Mouse (Mus musculus) thymus, adult 2 months (tissue): ENCODE data around the gene Gm20388. TPM values are rescaled to one million over a fixed set of nuclear protein-coding genes. Genes with fewer than 3 reads are reported as not detected.

ENCODE experiments used
- DNase-seq: peaks from one replicate; pipeline ENCODE4 v3.0.0; 2021
- H3K27ac ChIP-seq: fragments of 200-500 bp; 2 replicates; pipeline ENCODE4 v1.5.1; 2012; ENCODE audit warnings: low read length, control low read depth; ENCODE audit not compliant: control insufficient read depth, insufficient read depth
- H3K27me3 ChIP-seq: fragments of 200-500 bp; 2 replicates; pipeline ENCODE4 v1.6.1; 2012; ENCODE audit warnings: mild to moderate bottlenecking, low read length, moderate library complexity, mixed read lengths; ENCODE audit not compliant: control insufficient read depth, insufficient read depth
- H3K36me3 ChIP-seq: fragments of 200-500 bp; 2 replicates; pipeline ENCODE4 v1.6.1; 2012; ENCODE audit warnings: mild to moderate bottlenecking, low read length, moderate library complexity; ENCODE audit not compliant: control insufficient read depth, insufficient read depth
- H3K4me1 ChIP-seq: fragments of 200-500 bp; replicated peaks from 2 replicates; pipeline ENCODE4 v1.6.1; 2012; ENCODE audit warnings: low read length; ENCODE audit not compliant: control insufficient read depth, insufficient read depth
- H3K4me3 ChIP-seq: fragments of 200-500 bp; 2 replicates; pipeline ENCODE4 v1.5.1; 2012; ENCODE audit warnings: mild to moderate bottlenecking, low read length, control low read depth, moderate library complexity; ENCODE audit not compliant: control insufficient read depth, insufficient read depth
- CTCF ChIP-seq: fragments of 200-500 bp; IDR thresholded peaks from 2 replicates; pipeline ENCODE4 v1.5.1; 2012; ENCODE audit warnings: mild to moderate bottlenecking, control low read depth, low read length, moderate library complexity, borderline replicate concordance; ENCODE audit not compliant: control insufficient read depth, poor library complexity, insufficient read depth; ENCODE audit errors: extremely low read depth
- POLR2A ChIP-seq: fragments of 200-500 bp; IDR thresholded peaks from 2 replicates; pipeline ENCODE4 v1.6.1; 2012; ENCODE audit warnings: mild to moderate bottlenecking, low read length, control low read depth, moderate library complexity; ENCODE audit not compliant: control insufficient read depth, poor library complexity, insufficient read depth; ENCODE audit errors: extremely low read depth
- WGBS: fragments of 180-500 bp; shearing (Covaris S2); methylation state at CpG from one replicate; pipeline ENCODE4 v1.1.7; 2018; 5-methylcytosine and 5-hydroxymethylcytosine counted together
- polyA plus RNA-seq: library from polyadenylated mRNA; depleted of rRNA; stranded (reverse); fragments of >200 nt; gene quantifications from 2 replicates; pipeline ENCODE4 v1.2.3, GENCODE M21; 2012

The Gm20388 gene
- polyA plus RNA-seq, 1 experiment = 103 TPM

DNA sequence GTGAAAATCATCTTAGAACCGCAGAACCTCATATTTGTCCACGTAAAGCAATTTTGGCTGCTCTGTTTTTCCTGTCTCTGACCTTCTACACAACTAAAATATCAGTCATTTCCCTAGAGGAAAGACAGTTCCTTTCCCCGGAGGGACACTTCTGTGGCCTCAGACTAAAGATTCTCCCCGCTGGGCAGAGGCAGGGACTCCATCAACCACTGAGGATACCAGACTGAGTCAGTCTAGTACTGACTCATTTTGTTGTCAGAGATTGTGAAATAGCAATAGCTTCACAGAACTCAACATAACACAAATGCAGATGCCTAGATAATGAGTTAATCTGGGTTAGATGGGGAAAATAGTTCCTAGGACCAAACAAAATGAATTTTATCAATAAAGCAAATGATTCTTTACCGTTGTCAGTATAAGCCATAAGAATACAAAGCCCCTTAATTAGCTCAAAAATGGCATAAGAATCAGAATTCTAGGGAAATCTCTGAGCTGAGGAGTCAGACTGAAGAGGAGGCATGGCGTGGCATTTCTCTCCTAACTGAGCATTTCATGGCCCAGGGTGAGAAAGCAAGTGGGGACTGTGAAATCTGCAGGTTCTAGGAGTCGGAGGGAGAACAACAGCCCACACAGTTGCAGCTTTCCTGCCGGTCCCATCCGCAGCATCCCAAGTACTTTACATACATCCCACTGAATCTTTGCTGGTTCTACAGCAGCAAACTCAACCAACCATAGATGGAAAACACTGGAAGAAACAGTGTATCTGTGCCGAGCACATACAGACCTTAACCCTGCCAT is 3781.7 kb downstream of the Gm20388 start:
- H3K27me3 ChIP-seq = no peaks in the 10 kb centered on the region
- WGBS = 88% methylated on average over 10 of the region's 10 CpGs
- H3K36me3 ChIP-seq = no peaks in the 10 kb centered on the region
- DNase-seq = no peak
- no peak overlapping the region for H3K27ac ChIP-seq
- no peaks in the 10 kb centered on the region for H3K4me1 ChIP-seq
- no peak overlapping the region for H3K4me3 ChIP-seq
- TF ChIP-seq CTCF (no peak), POLR2A (no peak)

DNA sequence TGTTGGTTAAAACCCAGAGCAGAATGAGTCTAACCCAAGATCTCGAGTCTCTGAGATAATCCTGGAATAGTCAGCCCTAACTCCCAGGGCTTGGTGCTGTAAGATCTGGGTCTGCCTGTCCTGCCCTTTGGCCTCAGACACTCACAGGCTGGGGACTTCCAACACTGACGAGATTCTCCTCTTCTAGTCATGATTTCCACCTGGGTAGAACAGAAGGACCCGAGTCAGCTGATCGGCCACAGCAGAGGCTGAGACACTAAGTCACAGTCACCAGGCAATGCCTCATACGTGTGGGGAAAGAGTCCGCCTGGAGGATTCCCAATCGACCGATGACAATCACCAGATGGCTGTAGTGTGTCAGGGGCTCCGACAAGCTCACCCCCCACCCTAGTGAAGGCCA is 3785.5 kb downstream of the Gm20388 start:
- Histone ChIP-seq H3K4me1 (no peaks in the 10 kb centered on the region), H3K36me3 (no peaks in the 10 kb centered on the region), H3K27me3 (no peaks in the 10 kb centered on the region), H3K27ac (no peak overlapping the region), H3K4me3 (no peak overlapping the region)
- DNase-seq = no peak
- WGBS = 81% methylated on average over 9 of the region's 9 CpGs
- no peak for TF ChIP-seq CTCF
- no peak for TF ChIP-seq POLR2A

DNA sequence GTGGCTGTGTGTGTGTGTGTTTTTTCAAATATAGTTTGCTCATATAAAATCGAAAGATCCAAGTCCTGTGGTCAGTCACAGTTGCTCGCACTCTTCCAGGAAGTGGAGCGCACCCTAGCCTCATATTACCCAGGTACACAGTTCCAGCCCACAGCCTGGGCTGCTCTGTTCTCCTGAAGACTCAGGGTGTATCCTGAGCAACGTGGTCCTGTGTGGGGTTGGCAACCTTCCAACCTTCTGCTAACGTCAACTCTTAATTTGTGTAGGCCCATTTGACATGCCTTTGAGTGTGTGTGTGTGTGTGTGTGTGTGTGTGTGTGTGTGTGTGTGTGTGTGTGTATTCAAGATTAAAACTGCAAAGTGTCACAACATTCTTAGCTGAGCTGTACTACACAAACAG is 3786.7 kb downstream of the Gm20388 start:
- WGBS = 25% methylated on average over 5 of the region's 5 CpGs
- no peaks in the 10 kb centered on the region for H3K4me1 ChIP-seq
- DNase-seq = no peak
- H3K4me3 ChIP-seq = no peak overlapping the region
- H3K27ac ChIP-seq = no peak overlapping the region
- TF ChIP-seq POLR2A = no peak
- no peaks in the 10 kb centered on the region for H3K36me3 ChIP-seq
- no peaks in the 10 kb centered on the region for H3K27me3 ChIP-seq

DNA sequence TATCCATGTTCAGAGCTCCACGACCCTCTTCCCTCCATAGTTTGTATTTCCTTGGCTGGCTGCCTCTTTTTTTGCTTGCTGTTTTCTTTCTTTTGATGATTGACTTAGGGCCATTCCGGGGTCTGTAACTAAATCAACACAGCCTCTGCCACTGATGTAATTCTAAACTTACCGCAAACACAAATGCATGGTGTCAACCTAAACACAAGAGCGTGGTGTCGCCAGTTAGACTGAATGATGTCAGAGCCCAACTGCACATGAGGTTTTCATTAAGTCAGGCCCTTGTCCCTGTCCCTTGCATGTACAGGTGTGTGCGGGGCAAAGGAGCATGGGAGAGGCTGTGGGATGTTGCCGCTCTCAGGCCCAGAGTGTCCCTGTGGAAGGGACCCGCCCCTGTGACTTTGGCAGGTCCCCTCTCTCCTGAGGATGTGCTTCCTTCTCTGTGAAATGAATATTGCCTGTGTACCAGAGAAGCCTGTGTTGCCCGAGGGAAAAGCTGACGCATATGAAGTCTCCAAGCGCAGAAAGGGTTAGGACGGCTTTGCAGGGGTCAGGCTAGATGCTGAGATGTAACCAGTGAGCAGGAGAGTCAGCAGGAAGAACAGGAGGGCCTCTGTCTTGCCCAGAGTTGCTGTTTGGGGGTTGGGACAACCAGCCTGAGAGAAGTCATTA is 3789.9 kb downstream of the Gm20388 start:
- Histone ChIP-seq H3K27me3 (no peaks in the 10 kb centered on the region), H3K36me3 (no peaks in the 10 kb centered on the region), H3K4me3 (no peak overlapping the region), H3K27ac (no peak overlapping the region), H3K4me1 (no peaks in the 10 kb centered on the region)
- no peak for DNase-seq
- no peak for TF ChIP-seq CTCF
- no peak for TF ChIP-seq POLR2A
- 87% methylated on average over 12 of the region's 12 CpGs for WGBS

DNA sequence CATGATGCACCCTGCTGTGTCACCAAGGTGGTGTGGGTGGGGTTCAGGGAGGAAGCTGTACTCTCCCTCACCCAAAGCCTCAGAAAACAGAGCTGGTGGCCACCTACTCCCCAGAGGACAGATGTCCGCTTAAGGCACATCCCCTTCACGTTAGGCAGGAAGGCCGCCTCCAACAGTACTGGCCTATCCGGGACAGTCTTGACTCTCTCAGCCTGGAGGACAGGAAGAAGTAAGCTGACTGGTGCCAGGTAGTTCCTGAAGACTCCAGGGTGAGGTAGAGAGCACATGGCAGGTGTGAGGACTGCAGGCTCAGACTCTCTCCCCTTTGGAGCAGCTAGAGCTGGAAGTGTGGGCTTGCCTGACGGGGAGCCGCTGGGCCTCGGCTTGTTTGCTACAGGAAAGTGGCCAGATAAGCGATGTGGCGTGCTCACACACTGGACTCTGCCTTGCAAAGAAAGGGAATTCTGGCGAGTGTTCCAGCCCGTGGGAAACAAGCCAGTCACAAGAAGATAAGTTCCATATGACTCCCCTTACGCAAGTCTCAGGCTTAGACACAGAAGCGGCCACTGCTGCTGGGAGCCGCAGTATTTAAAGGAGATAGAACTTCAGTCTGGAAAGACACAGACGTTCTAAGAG is 3791.4 kb downstream of the Gm20388 start:
- TF ChIP-seq POLR2A (no peak), CTCF (no peak)
- WGBS = 87% methylated on average over 15 of the region's 15 CpGs

DNA sequence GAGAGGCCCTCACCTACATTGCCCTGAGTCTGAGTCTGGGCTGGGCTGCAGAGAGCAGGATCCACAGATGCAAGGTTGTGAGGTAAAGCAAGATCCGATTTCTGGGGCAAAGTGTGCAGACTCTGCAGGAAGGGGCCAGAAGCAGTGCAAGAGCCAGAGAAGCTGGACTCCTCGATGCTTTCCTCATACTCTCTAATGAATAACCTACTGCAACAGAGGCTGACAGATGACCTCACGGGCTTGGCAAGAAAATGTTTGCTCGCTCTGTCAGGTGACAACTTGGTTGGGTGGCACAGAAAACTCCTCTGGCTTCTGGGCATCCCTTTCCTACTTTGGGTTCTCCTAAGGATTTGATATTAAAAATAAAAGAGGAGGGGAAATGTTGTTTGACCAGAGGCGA is 3794.7 kb downstream of the Gm20388 start:
- no peak for TF ChIP-seq CTCF
- no peak for TF ChIP-seq POLR2A
- Histone ChIP-seq H3K27me3 (no peaks in the 10 kb centered on the region), H3K4me3 (no peak overlapping the region), H3K27ac (no peak overlapping the region), H3K36me3 (no peaks in the 10 kb centered on the region), H3K4me1 (no peaks in the 10 kb centered on the region)
- no peak for DNase-seq
- WGBS = 72% methylated on average over 5 of the region's 5 CpGs

More for the DNA sequence above, 3791.4 kb downstream of the Gm20388 start:
- H3K36me3 ChIP-seq = no peaks in the 10 kb centered on the region
- H3K4me1 ChIP-seq = no peaks in the 10 kb centered on the region
- no peak overlapping the region for H3K27ac ChIP-seq
- DNase-seq = no peak
- no peaks in the 10 kb centered on the region for H3K27me3 ChIP-seq
- no peak overlapping the region for H3K4me3 ChIP-seq

DNA sequence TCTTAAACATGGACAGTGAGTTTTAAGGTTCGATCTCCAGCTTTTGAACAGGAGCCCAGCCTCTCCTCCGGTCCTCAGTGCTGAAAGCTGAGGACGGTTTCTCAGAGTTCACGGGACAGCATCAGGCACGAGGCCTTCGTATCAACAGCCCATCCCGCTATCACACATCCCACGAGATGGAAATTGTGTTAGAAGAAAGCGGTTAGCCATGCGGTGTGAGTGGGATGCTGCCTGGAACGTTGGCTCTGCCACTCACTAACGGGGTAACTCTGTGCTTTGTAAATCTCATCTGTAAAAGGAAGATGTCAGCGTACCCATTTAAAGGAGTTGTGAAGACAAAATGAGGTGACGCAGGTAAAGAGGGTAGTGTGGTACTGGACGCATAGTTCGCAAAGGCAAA is 3796.5 kb downstream of the Gm20388 start:
- Histone ChIP-seq H3K36me3 (no peaks in the 10 kb centered on the region), H3K4me1 (no peaks in the 10 kb centered on the region), H3K27ac (no peak overlapping the region), H3K4me3 (no peak overlapping the region), H3K27me3 (no peaks in the 10 kb centered on the region)
- no peak for DNase-seq
- WGBS = 94% methylated on average over 16 of the region's 16 CpGs
- TF ChIP-seq CTCF = no peak
- TF ChIP-seq POLR2A = no peak
